Mouse (Mus musculus) c-Kit-positive CD71-positive TER-119-negative erythroid progenitor cells, embryonic 14.5 days (primary cell): Measurements from ENCODE around the gene Prickle4.

Experiments used
- DNase-seq: peaks from one replicate; pipeline ENCODE4 v3.0.0-alpha.2; 2013; ENCODE audit warnings: low read depth

The Prickle4 gene

DNA sequence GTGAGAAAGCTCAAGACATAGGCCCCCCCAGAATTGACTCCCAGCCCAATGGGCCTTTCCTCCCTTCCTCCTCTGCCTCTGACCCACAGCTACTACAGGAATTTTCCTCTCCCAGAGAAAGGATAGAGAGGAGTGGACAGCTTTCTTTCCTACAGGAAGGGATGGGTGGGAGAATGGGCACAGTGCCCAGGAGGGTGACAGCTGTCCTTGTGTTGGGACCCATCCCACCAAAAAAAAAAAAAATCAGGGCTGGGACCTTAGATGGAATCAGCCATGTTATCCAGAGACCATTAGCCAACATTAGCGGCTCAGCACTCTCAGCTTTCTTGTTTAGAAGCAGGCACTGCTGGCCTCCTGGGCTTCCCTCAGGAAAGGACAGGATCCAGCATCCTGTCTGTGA is 11.7 kb upstream of the Prickle4 start:
- DNase-seq: no peak

DNA sequence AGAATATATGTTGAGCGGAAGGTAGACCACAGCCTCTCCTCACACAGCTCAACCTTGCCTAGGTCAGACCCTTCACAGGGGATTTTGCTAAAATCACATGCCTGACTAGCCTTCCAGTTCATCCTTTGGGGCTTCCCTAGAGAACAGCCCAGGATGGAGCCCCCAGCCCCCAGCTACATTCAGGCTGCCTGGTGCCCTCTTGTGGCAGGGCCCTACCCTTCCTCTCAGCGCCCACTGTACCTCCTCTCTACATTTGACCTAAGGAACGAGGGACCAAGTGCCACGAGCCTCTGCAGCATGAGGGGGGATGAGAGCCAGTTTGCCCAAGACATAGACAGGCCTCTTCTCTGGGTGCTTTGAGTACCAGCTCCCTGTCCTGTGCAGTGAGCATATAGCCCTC is 10.2 kb upstream of the Prickle4 start:
- no peak for DNase-seq

DNA sequence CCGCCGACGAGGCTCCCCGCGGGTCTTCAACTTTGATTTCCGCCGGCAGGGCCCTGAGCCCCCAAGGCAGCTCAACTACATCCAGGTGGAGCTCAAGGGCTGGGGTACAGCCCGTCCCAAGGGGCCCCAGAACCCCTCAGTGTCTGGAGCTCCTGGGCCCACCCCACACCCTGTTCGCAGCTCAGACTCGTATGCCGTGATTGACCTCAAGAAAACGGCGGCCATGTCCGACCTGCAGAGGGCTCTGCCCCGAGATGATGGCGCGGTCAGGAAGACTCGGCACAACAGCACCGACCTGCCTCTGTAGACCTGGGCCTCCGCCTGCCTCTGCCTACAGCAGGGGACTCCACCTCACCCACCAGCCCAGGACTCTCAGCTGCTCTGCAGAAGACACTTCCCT is 9.0 kb upstream of the Prickle4 start:
- no peak for DNase-seq

DNA sequence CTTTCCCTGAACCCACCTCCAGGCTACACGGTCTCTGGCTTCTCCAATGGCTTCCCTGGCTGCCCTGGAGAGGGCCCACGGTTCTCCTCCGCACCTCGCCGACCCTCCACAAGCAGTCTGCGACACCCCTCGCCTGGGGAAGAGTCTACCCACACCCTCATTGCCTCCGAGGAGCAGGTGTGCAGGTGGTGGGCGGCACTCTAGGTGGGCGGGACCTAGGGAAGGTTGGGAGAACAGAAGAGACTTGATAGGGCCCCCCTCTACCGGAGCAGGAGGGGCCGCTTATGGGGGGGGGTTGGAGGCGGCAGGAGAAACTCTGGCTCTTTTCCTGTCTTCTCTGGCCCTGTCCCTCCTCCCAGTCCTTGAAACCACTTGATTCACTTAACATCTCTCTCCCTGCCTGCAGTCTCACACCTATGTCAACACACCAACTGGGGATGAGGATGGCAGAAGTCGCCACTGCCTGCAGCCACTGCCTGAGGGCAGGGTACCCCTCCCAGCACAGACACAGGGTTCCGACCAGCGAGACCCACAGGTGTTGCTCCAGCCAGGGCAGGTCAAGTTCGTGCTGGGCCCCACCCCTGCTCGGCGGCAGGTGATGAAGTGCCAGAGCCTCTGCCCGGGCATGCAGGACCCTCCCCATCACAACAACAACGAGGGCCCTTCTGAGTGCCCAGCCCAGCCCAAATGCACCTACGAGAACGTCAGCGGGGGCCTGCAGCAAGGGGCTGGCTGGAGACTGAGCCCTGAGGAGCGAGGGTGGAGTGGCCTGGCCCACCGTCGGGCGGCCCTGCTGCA is 8.2 kb upstream of the Prickle4 start:
- DNase-seq: no peak

DNA sequence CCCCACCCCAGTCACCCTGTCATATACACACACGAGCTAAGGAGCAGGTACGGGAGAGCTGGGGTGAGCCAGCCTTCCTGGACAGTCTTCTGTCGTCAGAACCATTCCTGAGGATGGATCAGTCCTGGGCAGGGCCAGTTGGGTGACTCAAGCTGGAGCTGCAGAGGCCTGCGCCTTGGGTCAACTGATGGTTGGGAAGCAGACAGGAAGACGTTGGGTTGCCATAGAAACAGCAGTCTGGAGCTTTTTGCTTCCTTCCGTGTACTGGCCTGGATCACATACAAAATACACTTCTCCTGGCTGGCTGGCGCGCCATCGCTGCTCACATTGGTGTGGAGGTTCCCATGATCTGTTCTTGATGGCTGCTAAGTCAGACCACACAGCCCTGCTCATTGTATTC is 7.3 kb upstream of the Prickle4 start:
- no peak for DNase-seq

DNA sequence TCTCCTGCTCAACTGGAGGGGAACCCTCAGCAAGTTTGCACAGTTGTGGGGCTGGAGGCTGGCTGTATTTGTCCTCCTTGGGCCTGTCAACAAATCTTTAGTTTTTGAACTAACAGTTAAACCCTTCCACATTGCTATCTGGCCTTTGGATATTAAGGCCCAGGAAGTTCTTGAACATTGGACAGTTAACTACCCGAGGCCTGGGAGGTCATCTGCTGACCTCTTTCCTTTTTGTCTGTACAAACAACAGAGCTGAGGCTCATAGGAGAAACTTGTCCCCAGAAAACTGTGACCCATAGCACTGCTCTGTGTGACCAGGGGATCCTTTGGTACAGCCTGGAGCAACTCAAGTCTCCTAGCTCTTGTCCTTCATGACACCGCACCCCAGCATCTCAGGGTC is 4.5 kb upstream of the Prickle4 start:
- no peak for DNase-seq

DNA sequence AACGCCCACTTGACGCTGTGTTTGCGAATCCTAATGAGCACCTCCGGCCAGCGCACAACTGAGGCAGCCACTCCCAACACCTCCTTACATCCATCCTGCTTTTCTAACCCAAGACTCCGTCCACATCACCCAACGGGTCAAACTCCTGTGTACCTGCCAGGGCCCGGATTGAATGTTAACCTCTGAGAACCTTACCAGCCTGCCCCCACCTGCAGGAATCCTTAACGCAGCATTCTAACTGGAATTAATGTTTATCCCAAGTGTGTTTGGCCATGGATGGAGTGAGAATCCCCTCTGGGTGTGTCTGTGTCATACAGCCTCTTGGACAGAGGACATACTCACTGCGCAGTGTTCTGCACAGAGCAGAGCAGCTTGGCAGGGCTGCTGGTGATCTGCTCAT is 3.6 kb upstream of the Prickle4 start:
- DNase-seq: no peak

DNA sequence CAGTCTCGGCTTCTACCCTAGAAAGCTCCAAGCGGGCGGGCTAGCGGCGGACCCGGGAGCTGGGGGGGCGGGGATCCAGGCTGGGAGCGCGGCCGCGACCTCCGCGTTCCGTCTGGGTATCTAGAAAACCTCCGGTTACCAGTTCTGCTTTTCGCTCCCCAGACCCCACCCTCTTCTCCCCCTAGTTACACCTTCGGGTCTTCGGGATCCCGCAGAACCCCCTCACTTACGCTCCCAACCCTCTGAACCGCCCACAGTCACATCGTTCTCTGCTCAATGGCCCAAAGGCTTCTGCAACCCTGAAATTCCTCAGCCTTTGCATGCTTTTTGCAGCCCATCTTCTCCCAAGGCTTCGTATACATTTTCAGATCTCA is 788 bp upstream of the Prickle4 start:
- DNase-seq: no peak

DNA sequence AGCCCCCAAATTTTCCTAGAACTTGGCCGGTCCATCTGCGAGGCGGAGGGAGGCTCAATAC is 264 bp downstream of the Prickle4 start, which contains the start of gene Gm21981:
Gene Gm21981 (minus strand): TSS at position 14 of the 61 bp plus-strand sequence.
- DNase-seq: no peak

DNA sequence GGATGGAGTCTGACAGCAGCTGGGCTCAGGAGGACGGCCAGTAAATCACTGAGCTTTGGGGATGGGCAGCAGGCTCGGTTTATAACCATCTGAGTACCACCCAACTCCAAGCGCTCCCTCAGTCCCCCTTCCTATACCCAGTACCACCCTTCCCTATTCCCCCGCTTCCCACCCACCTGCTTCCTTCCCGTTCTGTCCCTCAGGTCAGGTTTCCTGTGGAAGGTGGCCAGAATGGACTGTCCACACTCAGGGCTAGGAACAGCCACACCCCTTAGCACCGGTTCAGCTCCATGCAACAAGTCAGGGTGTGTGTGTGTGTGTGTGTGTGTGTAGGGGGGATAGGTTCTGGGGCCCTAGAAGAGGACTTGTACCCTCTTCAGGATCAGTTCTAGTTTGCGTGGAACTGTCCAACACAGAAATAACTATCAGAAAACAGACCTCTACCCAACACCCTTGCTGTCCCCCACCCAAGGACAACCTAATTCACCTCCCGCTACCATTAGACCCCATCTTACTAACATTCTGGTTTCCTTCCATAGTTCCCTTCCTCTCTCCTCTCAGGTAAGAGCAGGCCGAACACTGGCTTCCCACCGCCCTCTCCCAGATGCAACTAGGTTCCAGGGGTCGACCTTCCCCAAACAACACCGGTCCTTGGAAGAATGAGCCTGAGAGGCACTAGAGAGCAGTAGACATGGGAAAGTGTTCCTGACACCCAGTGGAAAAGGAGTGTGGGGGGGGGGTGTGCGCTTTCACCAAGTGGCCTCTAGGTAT is 680 bp downstream of the Prickle4 start:
- DNase-seq: no peak

DNA sequence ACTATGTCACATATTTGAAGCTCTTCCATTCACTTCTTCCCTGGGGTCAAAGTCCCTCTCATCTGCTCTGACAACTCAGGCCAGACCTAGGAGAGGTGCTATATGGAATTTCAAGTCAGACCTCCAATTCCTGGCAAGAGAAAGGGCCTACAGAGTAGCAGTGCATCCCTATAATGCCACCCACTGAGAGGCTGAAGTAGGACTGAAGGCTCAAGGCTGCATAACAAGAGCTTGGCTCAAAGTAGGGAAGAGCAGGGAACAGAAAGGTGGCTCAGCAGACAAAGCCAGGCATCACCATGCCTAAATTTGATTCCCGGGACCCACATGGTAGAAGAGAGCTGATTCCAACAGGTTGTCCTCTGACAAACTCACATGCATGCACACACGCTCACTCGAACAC is 2.9 kb downstream of the Prickle4 start:
- DNase-seq: no peak

DNA sequence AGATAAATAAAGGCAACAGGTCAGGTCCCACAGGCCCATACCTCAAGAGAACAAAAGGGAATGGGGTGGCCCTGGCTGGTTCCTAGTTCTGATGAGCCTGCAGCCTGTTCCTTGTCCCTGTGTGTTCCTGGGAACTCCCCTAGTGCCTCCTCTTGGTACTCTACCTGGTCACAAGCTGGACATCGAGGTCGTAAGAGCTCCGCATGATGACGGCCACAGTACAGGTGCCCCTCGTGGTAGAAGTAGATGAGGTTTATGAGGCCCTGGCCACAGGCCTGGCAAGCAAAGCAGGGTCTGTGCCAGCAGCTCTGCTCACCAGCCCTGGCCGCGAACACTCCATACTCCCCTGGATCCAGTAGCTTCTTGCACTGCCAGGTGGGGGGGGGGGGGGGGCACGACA is 4.6 kb downstream of the Prickle4 start:
- no peak for DNase-seq

DNA sequence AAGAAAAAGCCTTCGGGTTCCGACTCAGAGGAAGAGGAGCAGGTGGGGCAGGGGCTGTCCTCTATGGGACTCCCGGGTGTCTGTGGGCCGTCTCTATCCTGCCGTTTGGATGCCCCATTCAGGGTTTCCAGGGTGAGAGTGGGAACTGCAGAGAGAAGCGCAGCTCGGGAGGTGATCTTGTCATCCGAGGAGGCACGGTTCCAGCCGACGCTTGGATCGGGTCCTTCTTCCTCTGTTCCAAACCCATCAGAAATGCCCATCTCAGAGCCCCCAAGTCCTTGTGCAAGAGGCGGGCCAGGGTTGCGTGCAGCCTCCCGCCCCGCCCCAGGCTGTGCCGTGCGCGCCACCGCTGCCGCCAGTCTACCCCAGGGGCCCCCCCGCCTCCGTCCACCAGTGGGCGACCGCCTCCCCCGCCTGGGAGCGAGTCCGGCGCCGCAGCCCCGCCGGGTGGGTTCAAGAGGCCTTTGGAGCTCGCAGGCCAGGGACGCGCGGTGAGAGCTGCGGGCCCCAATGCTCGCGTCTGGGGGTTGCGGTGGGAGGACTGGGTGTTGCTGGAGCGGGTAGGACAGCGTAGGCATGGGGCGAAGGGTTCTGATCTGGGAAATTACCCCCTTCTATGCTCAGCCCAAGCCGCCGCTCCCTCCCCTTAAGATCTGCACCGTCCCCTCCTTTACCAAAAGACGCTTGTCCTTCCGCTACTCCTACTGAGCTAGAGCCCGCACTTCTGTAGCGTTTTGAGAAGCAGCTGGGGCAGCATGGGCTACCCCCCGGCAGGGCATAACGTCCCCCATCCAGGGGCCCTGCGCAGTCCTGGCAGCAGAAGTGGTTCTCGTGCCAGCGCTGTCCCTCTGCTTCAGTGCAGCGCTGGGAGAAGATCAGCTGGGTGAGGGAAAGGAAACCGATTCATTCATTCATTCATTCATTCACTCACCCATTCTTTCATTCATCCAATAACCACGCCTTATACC is 5.6 kb downstream of the Prickle4 start, which contains the start of gene Frs3:
Gene Frs3 (plus strand): TSS at position 423 of the 968 bp plus-strand sequence.
- DNase-seq: no peak

DNA sequence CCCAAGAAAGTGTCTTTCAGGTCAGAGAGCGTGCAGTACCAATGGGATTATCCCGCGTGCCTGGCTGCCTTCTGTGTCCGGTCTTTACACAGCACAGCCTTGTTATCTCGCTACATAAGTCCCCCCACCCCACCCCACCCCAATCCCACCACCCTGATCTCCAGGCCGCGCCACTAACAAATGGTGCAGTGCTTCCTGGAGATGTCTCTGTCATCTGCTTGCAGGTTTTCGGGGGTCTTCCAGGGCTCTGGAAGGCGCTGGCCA is 6.3 kb downstream of the Prickle4 start, which contains the start of gene Tomm6:
Gene Tomm6 (minus strand): TSS at position 43 of the 264 bp plus-strand sequence.
- no peak for DNase-seq

DNA sequence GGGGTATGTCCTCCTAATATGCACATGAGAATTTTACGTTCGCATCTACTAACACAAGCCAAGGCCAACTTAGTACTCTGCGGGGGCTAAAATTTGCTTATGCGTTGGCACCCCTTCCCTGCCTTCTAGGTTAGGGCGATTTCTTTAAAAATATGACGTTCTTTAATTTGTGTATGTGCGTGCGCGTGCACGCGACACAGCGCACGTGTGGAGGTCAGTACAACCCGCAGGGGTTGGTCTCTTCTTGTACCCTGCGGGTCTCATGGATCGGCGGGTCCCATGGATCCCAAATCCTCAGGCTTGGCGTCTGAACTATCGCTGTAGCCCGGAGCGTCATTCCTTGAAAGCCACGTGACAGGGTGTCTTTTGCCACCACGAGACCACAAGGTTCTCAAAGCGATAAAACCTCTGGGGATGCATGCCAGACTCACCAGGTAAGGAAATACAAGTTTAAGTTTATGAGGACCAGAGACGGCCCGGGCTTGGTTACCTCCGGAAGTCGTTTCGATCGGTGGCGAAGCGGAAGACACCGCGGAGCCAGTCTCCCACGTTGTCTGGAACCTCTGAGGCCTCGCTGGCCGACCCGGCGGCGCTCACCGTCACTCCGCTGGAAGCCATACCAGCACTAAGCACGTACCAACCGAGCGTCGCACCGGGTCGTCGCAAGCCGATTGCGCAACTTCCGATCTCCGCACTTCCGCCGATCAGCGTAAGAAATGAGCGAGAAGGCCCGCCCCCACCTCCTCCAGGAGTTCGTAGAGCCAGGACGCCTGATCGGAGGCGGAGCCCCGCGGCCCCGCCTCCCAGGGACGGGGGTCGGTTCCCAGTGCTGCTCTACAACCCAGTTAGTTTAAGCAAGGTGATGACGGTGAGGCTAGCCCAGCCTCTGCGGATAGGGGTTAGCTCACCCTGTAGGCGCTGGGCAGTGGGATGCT is 6.9 kb downstream of the Prickle4 start:
- peak; percentile 95 for DNase-seq

DNA sequence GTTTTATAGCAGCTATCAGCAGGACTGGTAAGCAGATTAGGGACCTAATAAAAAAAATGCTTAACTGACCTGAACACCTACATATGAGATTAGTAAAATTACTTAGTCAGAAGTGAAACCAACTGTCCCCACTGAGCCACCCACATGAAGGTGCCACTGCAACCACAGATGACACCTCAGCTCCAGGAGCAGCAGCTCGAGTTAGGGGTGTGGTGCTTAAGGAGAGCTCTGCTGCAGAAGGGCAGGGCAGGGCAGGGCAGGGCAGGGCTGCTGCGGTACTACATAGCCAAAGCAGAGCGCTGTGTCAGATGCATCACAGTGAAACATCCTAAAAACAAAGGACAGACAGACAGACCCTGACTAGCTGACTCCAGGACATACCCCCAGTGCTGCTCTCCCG is 11.7 kb downstream of the Prickle4 start:
- no peak for DNase-seq

DNA sequence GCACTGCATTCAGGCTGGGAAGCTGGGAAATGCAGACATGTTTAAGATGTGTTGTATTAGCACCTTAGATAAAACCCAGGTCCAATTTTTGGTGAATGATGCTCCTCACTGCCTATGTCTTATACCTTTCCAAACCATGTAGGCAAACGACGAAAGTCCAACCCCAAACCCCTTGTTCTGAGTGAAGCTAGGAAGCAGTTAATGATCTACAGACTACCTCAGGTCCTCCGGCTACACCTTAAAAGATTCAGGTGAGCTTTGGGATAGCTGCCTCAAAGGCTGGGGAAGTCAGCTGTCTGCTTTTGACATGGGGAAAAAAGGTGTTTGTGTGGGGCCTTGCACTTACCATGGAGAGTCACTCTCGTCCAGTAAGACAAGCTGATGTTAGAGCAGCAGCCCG is 15.8 kb downstream of the Prickle4 start:
- DNase-seq: no peak

DNA sequence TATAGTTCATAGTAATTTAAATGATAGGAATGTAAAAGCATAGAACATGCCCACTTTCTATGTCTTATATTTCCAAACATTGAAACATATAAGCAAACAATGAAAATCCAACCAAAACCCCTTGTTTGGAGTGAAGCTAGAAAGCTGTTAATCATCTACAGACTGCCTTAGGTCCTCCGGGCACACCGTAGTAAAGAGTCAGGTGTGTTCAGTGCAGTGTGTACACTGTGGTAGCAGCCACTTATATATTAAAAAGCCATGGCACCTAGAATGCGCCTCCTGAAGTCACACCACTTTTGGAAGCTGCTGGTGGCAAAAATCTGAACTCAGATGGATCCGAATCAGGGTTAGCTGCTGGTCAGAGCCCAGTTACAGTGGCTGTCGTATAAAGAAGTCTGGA is 16.3 kb downstream of the Prickle4 start:
- DNase-seq: no peak

DNA sequence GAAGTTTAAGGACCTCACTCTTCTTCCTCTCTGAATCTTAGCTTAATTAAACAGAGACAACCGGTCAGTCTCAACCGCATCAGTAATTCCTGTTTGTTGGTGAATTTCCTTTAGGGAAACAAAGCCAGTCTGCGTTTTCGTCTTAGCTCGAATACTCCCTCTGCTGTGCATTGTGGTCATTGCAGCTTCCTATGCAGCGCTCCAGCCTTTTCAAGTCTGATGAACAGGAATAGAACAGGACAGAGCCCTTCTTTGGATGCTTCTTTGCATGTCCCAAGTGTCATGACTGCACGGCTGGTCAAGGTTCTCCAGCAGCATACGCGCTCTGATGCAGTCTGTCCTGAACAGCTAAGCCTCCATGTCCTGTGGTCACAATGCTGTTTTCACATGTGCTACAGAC is 18.0 kb downstream of the Prickle4 start:
- peak; percentile 55 for DNase-seq

DNA sequence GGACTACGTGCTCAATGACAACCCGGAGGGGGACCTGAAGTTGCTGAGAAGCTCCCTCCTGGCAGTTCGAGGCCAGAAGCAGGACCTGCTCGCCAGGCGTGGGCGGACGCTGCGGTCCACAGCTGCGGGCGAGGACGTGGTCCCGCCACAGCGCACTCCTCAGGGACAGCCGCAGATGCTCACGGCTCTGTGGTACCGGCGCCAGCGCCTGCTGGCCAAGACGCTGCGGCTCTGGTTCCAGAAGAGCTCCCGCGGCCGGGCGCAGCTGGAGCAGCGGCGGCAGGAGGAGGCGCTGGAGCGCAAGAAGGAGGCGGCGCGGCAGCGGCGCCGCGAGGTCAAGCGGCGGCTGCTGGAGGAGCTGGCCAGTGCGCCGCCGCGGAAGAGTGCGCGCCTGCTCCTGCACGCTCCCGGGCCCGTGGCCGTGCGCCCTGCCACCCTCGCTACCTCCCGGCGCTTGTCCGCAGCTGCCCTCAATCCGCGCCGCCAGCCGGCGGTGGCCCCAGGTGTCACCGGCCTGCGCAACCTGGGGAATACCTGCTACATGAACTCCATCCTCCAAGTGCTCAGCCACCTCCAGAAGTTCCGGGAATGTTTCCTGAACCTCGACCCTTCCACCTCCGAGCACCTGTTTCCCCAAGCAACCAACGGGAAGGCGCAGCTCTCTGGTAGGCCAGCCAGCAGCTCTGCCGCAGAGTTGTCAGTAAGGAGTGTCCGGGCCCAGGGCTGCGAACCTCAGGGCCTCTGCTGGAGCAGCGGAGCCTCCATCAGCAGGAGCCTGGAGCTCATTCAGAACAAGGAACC is 22.0 kb downstream of the Prickle4 start:
- no peak for DNase-seq

DNA sequence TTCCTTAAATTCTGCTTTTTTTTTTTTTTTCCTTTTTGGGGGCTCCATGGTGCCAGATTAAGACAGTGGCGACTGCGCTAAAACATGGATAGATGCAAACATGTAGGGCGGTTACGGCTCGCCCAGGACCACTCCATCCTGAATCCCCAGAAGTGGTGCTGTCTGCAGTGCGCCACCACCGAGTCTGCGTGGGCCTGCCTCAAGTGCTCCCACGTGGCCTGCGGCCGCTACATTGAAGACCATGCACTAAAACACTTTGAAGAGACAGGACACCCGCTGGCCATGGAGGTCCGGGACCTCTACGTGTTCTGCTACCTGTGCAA is 22.6 kb downstream of the Prickle4 start:
- DNase-seq: no peak
